Mouse (Mus musculus): ENCODE results near the gene Olfr731.

Gene Olfr731

GRCm38 (mm10) chr14:50241766-50242165 is at the start of gene Olfr731:
Olfr731 (minus strand) TSS chr14:50241866.
- DNase-seq (ENCODE audit: low read depth, low spot score): no peak

DNA sequence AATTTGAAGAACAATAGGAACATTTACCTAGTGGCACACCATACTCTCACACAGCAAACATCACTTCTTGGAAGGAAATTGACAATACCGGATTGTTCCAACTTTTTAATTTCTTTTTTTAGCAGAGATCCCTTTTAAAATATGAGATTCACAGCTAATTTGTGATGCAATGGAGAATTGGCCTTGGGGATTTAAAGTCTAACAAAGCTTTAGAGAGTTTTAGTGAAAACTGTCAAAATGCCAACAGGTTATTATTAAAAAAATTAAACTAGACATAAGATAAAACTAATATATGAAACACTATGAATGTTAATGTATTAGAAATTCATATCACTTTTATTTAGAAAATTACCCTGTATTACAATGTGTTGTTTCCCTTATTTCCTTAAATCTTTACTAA is 42.4 kb upstream of the Olfr731 start, which contains the start of gene Olfr732:
Gene Olfr732, minus strand, starts transcription at position 101 of the 400 bp plus-strand sequence.
- DNase-seq (ENCODE audit: low read depth, low spot score): no peak

DNA sequence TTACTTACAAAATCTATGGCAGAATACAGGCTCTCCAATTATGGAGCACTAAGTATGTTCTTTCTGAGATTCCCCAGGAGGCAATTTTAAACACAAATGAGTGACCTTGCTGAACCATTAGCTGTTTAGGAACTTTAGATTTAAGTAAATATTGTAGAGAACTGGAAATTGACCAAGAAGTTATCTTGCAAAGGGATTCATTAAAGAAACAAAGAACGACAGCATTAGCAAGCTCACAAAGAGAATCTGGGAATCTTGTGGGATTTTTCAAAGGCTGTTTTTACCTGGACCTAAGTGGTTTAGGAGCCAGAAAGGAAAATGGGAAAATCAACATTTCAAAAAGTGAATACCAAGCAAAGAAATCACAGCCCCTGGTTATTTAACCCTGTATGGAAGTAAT is 53.6 kb downstream of the Olfr731 start, which contains the start of gene Olfr730:
Gene Olfr730, minus strand, starts transcription at position 101 of the 400 bp plus-strand sequence.
- peak; percentile 0 for DNase-seq (ENCODE audit: low read depth, low spot score)
